Mouse (Mus musculus): Measurements from ENCODE around the gene Gm9195. TPM values are rescaled to one million over a fixed set of nuclear protein-coding genes. Genes with fewer than 3 reads are reported as not detected.
A peak's percentile ranks its signal among the peaks of the same experiment; 100 is the strongest.

Gm9195 gene
- polyA plus RNA-seq, 1 experiment from 2014 or later = not detected

GRCm38 (mm10) chr14:72493775-72494174 lies 2.1 kb upstream of the Gm9195 start:
- Histone ChIP-seq H3K4me3 (no peak overlapping the region), H3K27ac (replicated peaks) (no peak overlapping the region), H3K36me3 (replicated peaks) (no peaks in the 10 kb centered on the region), H3K4me1 (no peaks in the 10 kb centered on the region; the same call in 1 of the 2 replicates), H3K9me3 (no peaks in the 10 kb centered on the region), H3K27me3 (replicated peaks; ENCODE audit: low read depth, poor library complexity, severe bottlenecking) (no peaks in the 10 kb centered on the region)
- DNase-seq (ENCODE audit: low spot score) = no peak
- WGBS = 63% methylated on average over 1 of the region's 1 CpGs

GRCm38 (mm10) chr14:72490367-72490766 lies 1.3 kb downstream of the Gm9195 start:
- DNase-seq (ENCODE audit: low spot score) = no peak
- Histone ChIP-seq H3K36me3 (replicated peaks) (no peaks in the 10 kb centered on the region), H3K4me3 (no peak overlapping the region), H3K27me3 (replicated peaks; ENCODE audit: low read depth, poor library complexity, severe bottlenecking) (no peaks in the 10 kb centered on the region), H3K27ac (replicated peaks) (no peak overlapping the region), H3K4me1 (no peaks in the 10 kb centered on the region; the same call in 1 of the 2 replicates), H3K9me3 (no peaks in the 10 kb centered on the region)
- 94% methylated on average over 3 of the region's 3 CpGs for WGBS

- 71% methylated on average over 1 of the region's 1 CpGs for WGBS
- Histone ChIP-seq H3K36me3 (replicated peaks) (no peaks in the 10 kb centered on the region), H3K4me1 (no peaks in the 10 kb centered on the region), H3K27ac (replicated peaks) (no peak overlapping the region), H3K4me3 (no peak overlapping the region), H3K9me3 (no peaks in the 10 kb centered on the region), H3K27me3 (replicated peaks; ENCODE audit: low read depth, poor library complexity, severe bottlenecking) (no peaks in the 10 kb centered on the region)
- DNase-seq (ENCODE audit: low spot score) = no peak
Measured at GRCm38 (mm10) chr14:72474501-72474900, 17.1 kb downstream of the Gm9195 start.

- Histone ChIP-seq H3K4me1 (no peaks in the 10 kb centered on the region), H3K27me3 (replicated peaks; ENCODE audit: low read depth, poor library complexity, severe bottlenecking) (no peaks in the 10 kb centered on the region), H3K4me3 (no peak overlapping the region), H3K36me3 (replicated peaks) (no peaks in the 10 kb centered on the region), H3K9me3 (no peaks in the 10 kb centered on the region), H3K27ac (replicated peaks) (no peak overlapping the region)
- no peak for DNase-seq (ENCODE audit: low spot score)
- WGBS = 82% methylated on average over 4 of the region's 4 CpGs
Measured at GRCm38 (mm10) chr14:72468429-72468828, 23.2 kb downstream of the Gm9195 start.

- H3K4me3 ChIP-seq = no peak overlapping the region
- no peak overlapping the region for H3K27ac ChIP-seq (replicated peaks)
- H3K4me1 ChIP-seq = no peaks in the 10 kb centered on the region
- no peak for DNase-seq (ENCODE audit: low spot score)
- H3K36me3 ChIP-seq (replicated peaks) = no peaks in the 10 kb centered on the region
- WGBS = 87% methylated on average over 3 of the region's 3 CpGs
- no peaks in the 10 kb centered on the region for H3K9me3 ChIP-seq
- no peaks in the 10 kb centered on the region for H3K27me3 ChIP-seq (replicated peaks; ENCODE audit: low read depth, poor library complexity, severe bottlenecking)
Measured at GRCm38 (mm10) chr14:72466384-72466783, 25.3 kb downstream of the Gm9195 start.

- Histone ChIP-seq H3K36me3 (replicated peaks) (no peaks in the 10 kb centered on the region), H3K27ac (replicated peaks) (no peak overlapping the region), H3K9me3 (no peaks in the 10 kb centered on the region), H3K4me1 (no peaks in the 10 kb centered on the region), H3K27me3 (replicated peaks; ENCODE audit: low read depth, poor library complexity, severe bottlenecking) (no peaks in the 10 kb centered on the region), H3K4me3 (no peak overlapping the region)
- 70% methylated on average over 1 of the region's 1 CpGs for WGBS
- DNase-seq (ENCODE audit: low spot score) = no peak
Measured at GRCm38 (mm10) chr14:72461591-72461990, 30.0 kb downstream of the Gm9195 start.

GRCm38 (mm10) chr14:72460291-72460690 lies 31.3 kb downstream of the Gm9195 start:
- WGBS = 83% methylated on average over 2 of the region's 2 CpGs
- no peaks in the 10 kb centered on the region for H3K36me3 ChIP-seq (replicated peaks)
- no peaks in the 10 kb centered on the region for H3K9me3 ChIP-seq
- H3K27me3 ChIP-seq (replicated peaks; ENCODE audit: low read depth, poor library complexity, severe bottlenecking) = no peaks in the 10 kb centered on the region
- H3K4me1 ChIP-seq = no peaks in the 10 kb centered on the region
- no peak overlapping the region for H3K27ac ChIP-seq (replicated peaks)
- no peak overlapping the region for H3K4me3 ChIP-seq
- DNase-seq (ENCODE audit: low spot score) = no peak

GRCm38 (mm10) chr14:72458930-72459329 lies 32.7 kb downstream of the Gm9195 start:
- no peaks in the 10 kb centered on the region for H3K27me3 ChIP-seq (replicated peaks; ENCODE audit: low read depth, poor library complexity, severe bottlenecking)
- H3K4me3 ChIP-seq = no peak overlapping the region
- H3K9me3 ChIP-seq = no peaks in the 10 kb centered on the region
- H3K36me3 ChIP-seq (replicated peaks) = no peaks in the 10 kb centered on the region
- H3K4me1 ChIP-seq = no peaks in the 10 kb centered on the region
- DNase-seq (ENCODE audit: low spot score) = no peak
- 88% methylated on average over 1 of the region's 1 CpGs for WGBS
- H3K27ac ChIP-seq (replicated peaks) = no peak overlapping the region

- H3K9me3 ChIP-seq = no peaks in the 10 kb centered on the region
- no peak overlapping the region for H3K27ac ChIP-seq (replicated peaks)
- peak; percentile 40 for DNase-seq (ENCODE audit: low spot score)
- no peaks in the 10 kb centered on the region for H3K36me3 ChIP-seq (replicated peaks)
- WGBS = 54% methylated on average over 9 of the region's 9 CpGs
- H3K4me1 ChIP-seq = peaks cover 7% of the 10 kb centered on the region; the same call in 1 of the 2 replicates
- H3K4me3 ChIP-seq = no peak overlapping the region
- no peaks in the 10 kb centered on the region for H3K27me3 ChIP-seq (replicated peaks; ENCODE audit: low read depth, poor library complexity, severe bottlenecking)
Measured at GRCm38 (mm10) chr14:72447141-72448091, 44.2 kb downstream of the Gm9195 start.

- Histone ChIP-seq H3K9me3 (no peaks in the 10 kb centered on the region), H3K4me1 (peaks cover 4% of the 10 kb centered on the region; the same call in 1 of the 2 replicates), H3K27me3 (replicated peaks; ENCODE audit: low read depth, poor library complexity, severe bottlenecking) (no peaks in the 10 kb centered on the region), H3K4me3 (no peak overlapping the region), H3K27ac (replicated peaks) (no peak overlapping the region), H3K36me3 (replicated peaks) (no peaks in the 10 kb centered on the region)
- DNase-seq (ENCODE audit: low spot score) = no peak
- WGBS = 82% methylated on average over 11 of the region's 11 CpGs
Measured at GRCm38 (mm10) chr14:72442936-72443335, 48.7 kb downstream of the Gm9195 start.

GRCm38 (mm10) chr14:72440929-72441328 lies 50.7 kb downstream of the Gm9195 start:
- no peak for DNase-seq (ENCODE audit: low spot score)
- H3K9me3 ChIP-seq = no peaks in the 10 kb centered on the region
- WGBS = 90% methylated on average over 7 of the region's 7 CpGs

GRCm38 (mm10) chr14:72440436-72440835 lies 51.2 kb downstream of the Gm9195 start:
- Histone ChIP-seq H3K27me3 (replicated peaks; ENCODE audit: low read depth, poor library complexity, severe bottlenecking) (no peaks in the 10 kb centered on the region), H3K36me3 (replicated peaks) (no peaks in the 10 kb centered on the region), H3K9me3 (no peaks in the 10 kb centered on the region), H3K27ac (replicated peaks) (no peak overlapping the region), H3K4me3 (no peak overlapping the region), H3K4me1 (no peaks in the 10 kb centered on the region)
- WGBS = 83% methylated on average over 6 of the region's 6 CpGs
- DNase-seq (ENCODE audit: low spot score) = no peak

More at GRCm38 (mm10) chr14:72440929-72441328, 50.7 kb downstream of the Gm9195 start:
- no peaks in the 10 kb centered on the region for H3K36me3 ChIP-seq (replicated peaks)
- H3K4me1 ChIP-seq = no peaks in the 10 kb centered on the region
- H3K27me3 ChIP-seq (replicated peaks; ENCODE audit: low read depth, poor library complexity, severe bottlenecking) = no peaks in the 10 kb centered on the region
- H3K4me3 ChIP-seq = no peak overlapping the region
- H3K27ac ChIP-seq (replicated peaks) = no peak overlapping the region

- Histone ChIP-seq H3K9me3 (no peaks in the 10 kb centered on the region), H3K4me1 (no peaks in the 10 kb centered on the region), H3K36me3 (replicated peaks) (no peaks in the 10 kb centered on the region), H3K4me3 (no peak overlapping the region), H3K27me3 (replicated peaks; ENCODE audit: low read depth, poor library complexity, severe bottlenecking) (no peaks in the 10 kb centered on the region), H3K27ac (replicated peaks) (no peak overlapping the region)
- DNase-seq (ENCODE audit: low spot score) = no peak
- WGBS = 84% methylated on average over 1 of the region's 1 CpGs
Measured at GRCm38 (mm10) chr14:72438976-72439375, 52.7 kb downstream of the Gm9195 start.

All from embryonic facial prominence, embryonic 10.5 days (tissue).